Mouse (Mus musculus): ENCODE data around the gene Arhgef26. TPM values are rescaled to one million over a fixed set of nuclear protein-coding genes. Genes with fewer than 3 reads are reported as not detected.

Arhgef26 gene
- total RNA-seq, 2 experiments from 2014 or later = 45.2 to 53.9 TPM

DNA sequence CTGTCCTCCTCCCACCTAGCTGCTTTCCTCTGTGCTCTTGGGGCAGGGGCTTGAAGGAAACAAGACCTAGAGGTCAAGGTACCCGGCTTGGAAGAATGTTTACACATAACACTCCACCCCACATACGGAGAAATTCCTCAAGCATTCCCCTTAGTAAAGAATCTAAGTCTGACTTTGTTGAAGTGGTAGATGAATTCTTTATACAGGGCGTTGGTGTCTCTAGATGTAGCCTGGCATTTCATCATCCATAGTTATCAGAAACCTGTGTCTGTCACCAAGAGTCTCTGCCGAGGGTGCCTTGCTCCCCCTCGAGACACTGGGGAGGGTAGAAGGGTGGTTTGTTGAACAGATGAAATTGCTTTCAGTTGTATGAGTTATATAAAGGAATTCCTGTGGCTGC, 41.8 kb downstream of the Arhgef26 start:
- DNase-seq = no peak
- intact Hi-C loops (cut with DNase I) = no loop called here

DNA sequence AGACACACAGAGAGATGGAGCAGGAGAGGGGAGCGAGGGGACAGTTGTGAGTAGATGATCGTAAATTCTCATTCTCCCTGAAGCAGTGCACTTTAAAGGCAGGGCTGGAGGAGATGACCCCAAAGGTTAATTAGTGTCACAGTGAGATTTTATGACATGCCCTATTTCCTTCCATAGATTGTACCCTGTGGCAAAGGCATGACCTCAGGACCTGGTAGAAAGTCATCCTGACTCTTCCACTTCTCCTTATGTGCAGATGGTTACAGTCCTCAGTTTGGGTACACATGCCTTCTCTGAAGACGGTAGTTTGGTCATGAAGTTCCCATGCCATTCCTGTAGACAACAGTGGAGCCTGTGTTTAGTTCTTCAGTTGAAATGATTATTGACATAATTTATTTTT, 42.3 kb downstream of the Arhgef26 start:
- intact Hi-C loops (cut with DNase I) = no loop called here
- no peak for DNase-seq

DNA sequence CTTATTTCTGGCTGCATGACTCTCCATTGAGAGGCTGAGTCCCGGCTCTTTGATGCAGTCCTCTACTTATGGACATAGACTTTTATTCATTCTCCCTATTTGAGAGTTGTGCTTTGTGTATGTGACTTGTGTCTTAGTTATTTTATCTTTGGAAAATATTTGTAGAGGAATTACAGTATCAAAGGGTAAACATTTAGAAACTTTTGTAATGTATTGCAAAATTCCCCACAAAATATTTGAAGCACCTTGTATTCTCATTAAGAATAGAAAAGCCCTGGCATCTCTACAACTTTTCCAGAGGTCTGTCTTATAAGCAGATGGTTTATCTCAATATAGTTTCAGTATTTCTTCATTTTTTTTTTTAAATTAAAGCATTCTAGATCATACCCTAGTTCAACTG, 44.7 kb downstream of the Arhgef26 start:
- intact Hi-C loops (cut with DNase I) = no loop called here
- DNase-seq = no peak

GRCm38 (mm10) chr3:62392636-62393035, 54.5 kb downstream of the Arhgef26 start:
- DNase-seq = no peak
- intact Hi-C loops (cut with DNase I) = no loop called here

DNA sequence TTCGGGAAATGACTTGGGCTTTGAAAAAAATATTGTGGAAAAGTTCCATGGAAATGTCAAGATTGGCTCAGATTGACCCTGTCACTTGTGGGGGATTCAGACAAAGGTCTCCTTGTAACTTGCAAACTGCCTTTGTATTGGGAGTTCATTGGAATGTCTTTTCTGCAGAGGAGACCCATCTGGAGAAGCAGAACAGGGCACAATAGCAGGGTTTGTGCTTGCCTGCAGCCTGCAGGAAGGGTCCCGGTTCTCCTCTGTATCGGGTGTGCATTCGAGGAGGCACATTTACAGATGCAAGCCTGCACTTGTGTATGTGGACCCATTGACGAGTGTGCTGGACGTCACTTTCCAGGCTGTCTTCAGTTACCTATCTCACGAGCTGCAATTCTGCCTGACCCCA, 56.1 kb downstream of the Arhgef26 start:
- DNase-seq = no peak
- intact Hi-C loops (cut with DNase I) = no loop called here

GRCm38 (mm10) chr3:62395368-62395767, 57.2 kb downstream of the Arhgef26 start:
- intact Hi-C loops (cut with DNase I) = no loop called here
- DNase-seq = no peak

- DNase-seq = no peak
- intact Hi-C loops (cut with DNase I) = no loop called here
These were observed 58.0 kb downstream of the Arhgef26 start for GRCm38 (mm10) chr3:62396109-62396508.

- DNase-seq = no peak
- intact Hi-C loops (cut with DNase I) = no loop called here
These were observed 60.0 kb downstream of the Arhgef26 start for GRCm38 (mm10) chr3:62398094-62398493.

DNA sequence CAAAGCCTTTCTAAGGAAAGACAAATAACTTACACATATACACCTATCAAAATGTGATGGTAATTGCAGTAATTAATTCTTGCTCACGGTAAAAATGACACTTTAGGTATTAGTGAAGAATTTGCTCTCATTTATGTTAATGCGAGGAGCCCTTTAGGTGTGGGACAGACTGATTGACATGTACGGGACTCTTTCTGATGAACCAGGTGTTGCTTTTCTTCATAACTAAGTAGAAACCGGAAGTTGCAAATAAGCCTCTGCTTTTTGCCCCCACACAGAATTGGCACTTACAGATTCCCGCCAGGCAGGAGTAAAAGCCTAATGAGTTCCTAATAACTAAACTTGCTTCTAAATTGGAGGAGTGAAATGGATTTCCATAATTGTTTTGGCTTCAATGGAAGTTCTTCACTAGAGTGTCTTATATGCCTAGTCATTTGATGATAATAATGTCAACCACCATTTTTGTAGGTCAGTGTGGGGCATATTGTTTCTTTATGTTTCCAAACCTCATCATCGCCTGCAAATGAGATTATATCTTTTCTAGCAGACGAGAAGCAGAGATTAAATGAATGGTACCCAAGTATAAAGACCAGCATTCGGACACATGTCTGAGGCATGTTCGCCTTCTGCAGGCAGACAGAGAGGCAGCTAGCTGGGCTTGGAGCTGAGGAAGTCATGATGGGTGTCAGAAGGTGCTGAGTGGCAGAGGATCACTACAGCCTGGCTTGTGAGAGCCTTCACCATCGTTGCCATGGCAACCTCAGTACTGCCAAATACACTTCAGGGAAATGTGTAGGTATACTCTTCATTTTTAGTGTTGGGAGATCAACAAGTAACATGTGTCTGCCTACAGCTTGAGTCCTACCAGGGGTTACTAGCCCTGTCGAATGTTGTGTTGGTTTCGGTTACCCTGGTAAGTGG, 61.9 kb downstream of the Arhgef26 start:
- intact Hi-C loops (cut with DNase I) = no loop called here
- peak; percentile 2 for DNase-seq

DNA sequence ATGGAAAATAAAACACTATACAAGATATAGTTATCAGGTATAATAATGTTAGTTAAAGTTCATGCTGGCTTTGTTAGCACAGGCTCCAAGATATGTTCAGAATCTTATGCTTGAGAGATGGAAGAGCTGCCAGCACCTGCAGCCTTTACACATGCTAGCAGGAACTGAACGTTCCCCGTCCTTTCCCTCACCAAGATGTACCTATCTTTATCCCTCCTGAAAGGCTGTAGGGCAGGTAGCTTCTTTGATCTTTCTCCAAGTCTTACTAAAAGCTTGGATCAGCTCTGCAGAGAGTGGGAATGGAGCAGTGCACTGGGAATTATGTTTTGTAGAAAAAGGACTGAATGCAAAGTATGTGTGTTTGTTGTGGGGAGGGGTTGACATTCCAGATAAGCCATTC, 64.3 kb downstream of the Arhgef26 start:
- intact Hi-C loops (cut with DNase I) = no loop called here
- DNase-seq = no peak

GRCm38 (mm10) chr3:62404477-62405246, 66.5 kb downstream of the Arhgef26 start:
- no peak for DNase-seq

GRCm38 (mm10) chr3:62409555-62410182, 71.5 kb downstream of the Arhgef26 start:
- DNase-seq = no peak
- intact Hi-C loops (cut with DNase I) = no loop called here

More at GRCm38 (mm10) chr3:62404477-62405246, 66.5 kb downstream of the Arhgef26 start:
- intact Hi-C loops (cut with DNase I) = no loop called here

- intact Hi-C loops (cut with DNase I) = no loop called here
- DNase-seq = no peak
These were observed 72.3 kb downstream of the Arhgef26 start for GRCm38 (mm10) chr3:62410491-62410890.

GRCm38 (mm10) chr3:62412704-62413103, 74.6 kb downstream of the Arhgef26 start:
- DNase-seq = peak; percentile 49
- intact Hi-C loops (cut with DNase I) = no loop called here

DNA sequence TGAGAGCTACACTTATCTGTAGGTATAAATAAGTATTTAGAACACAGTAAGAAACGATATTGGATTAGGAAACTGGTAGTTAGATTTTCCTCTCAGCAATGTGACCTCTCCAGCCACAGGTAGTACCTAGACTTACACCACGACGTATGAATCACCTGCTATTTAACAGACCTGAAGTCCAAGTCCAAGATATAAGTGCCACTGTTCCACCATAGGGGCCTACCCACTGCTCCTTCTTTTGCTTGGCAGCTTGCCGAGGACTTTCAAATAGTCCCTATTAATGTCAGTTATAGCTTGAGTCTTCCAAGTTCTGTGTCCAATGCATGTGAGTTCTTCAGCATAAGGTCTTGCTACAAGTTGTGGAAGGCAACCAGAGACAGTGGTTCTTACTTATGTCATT, 76.8 kb downstream of the Arhgef26 start:
- no peak for DNase-seq
- intact Hi-C loops (cut with DNase I) = no loop called here

- no peak for DNase-seq
- intact Hi-C loops (cut with DNase I) = no loop called here
These were observed 79.3 kb downstream of the Arhgef26 start for GRCm38 (mm10) chr3:62417458-62417857.

DNA sequence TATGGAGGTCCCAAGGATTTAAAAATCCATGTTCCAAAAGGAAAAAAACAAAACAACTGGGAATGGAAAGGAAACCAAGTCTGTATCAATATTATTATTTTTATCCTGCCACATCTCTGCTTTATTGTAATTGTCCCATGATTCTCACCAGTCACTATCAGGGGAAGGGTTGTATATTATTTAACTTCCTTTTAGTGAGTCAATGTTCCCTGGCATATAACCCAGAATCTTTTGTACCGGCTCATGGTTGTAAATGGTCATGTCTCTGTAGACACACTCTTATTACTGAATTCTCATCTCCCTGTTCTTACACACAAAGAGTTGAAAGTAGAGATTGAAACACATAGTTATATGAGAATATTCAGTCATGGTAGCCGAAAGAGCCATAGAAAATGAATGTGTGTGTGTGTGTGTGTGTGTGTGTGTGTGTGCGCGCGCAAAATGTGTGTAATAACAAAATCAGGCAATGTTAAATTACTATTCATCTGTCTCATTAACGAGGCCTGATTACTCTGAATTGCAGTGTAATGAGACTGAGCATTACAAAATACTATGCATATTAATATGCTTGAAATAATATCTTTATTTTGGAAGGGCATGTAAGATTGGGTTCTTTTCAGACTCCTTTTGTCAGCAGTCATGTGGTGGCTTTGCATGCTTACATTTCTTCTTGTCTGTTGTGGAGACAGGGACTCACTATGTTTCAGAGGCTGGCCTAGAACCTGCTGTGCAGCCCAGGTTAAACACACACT, 80.4 kb downstream of the Arhgef26 start:
- intact Hi-C loops (cut with DNase I) = no loop called here
- no peak for DNase-seq

- intact Hi-C loops (cut with DNase I) = no loop called here
- no peak for DNase-seq
These were observed 95.5 kb downstream of the Arhgef26 start for GRCm38 (mm10) chr3:62433675-62434074.

DNA sequence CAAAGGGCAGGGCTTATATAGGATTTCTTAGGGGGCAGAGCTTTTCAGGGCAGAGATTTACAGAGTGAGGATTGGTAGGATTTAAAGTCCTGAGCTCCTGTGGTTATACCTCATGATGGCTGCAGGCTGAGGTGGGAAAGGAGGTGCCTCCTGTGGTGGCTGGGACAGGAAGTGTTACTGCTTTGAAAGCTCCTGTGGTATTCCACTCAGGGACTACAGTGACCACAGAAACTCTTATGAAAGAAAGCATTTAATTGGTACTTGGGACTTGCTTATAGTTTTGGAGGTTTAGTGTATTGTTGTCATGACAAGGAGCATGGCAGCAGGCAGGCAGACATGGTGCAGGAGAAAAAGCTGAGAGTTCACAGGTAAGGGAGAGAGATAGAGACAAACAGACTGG, 97.8 kb downstream of the Arhgef26 start:
- no peak for DNase-seq
- intact Hi-C loops (cut with DNase I) = no loop called here

GRCm38 (mm10) chr3:62440431-62440969, 102.4 kb downstream of the Arhgef26 start:
- intact Hi-C loops (cut with DNase I) = no loop called here
- no peak for DNase-seq

All from left cerebral cortex, postnatal 4 days (tissue).